Mouse (Mus musculus) thymus, postnatal 10 days (tissue): ENCODE data around the gene Apoh.
A peak's percentile ranks its signal among the peaks of the same experiment; 100 is the strongest.

Source experiments
- DNase-seq, 2 experiments: peaks; one replicate each; pipeline ENCODE4 v3.0.0; 2021; ENCODE audit warnings: low spot score in 2 of 2

The Apoh gene

DNA sequence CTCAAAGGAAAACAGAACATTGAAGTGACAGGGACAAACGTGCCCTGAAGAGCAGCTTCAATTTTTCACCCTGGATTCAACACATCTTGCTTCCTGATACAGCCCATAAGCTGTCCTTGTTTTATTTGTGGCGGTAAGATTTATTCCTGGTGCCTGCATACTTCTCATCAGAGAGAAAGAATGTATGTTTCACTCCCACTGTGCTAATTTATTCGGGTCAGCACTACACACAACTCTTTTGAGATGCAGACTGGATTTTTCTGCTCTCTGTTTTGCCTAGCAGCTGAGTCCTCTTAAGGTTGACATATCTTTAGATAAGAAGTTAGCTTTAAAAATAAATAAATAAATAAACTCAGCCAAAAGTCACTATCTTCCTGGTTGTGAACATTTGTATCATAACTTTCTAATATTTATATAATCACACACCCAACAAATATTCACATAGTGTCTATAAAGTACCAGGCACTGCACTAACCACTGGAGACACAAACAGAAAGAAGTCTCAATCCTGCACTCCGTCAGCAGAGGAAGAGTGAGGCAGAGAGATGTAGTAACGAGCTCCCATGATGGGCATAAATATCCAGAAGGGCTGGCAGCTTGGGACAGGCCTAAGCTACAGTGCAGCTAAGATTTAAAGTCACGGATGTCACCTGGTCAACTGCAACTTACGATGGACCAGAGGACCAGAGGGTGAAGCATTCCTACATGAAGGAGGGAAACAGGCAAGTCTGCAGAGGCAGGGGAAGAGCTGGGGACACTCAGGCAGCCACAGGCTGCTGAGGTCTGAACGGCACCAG, 9.4 kb upstream of the Apoh start:
- DNase-seq, result no peak

DNA sequence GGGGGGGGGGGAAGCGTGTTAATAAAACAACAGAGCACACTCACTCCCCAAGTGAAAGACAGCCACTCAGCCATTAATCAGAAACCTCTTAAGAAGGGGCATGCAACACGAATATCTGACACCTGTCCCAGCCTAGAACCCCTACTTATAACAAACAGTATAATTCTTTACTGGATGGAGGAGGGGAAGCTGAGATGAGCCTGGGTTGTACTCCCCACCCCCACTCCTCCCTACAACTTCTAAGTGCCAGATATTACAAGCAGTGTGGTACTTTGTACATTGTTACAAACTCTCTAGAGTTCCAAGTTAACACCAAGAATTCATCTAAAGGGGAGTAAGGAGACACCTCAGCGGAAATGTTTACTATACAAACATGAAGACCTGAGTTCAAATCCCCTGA, 8.5 kb upstream of the Apoh start:
- DNase-seq, result no peak

DNA sequence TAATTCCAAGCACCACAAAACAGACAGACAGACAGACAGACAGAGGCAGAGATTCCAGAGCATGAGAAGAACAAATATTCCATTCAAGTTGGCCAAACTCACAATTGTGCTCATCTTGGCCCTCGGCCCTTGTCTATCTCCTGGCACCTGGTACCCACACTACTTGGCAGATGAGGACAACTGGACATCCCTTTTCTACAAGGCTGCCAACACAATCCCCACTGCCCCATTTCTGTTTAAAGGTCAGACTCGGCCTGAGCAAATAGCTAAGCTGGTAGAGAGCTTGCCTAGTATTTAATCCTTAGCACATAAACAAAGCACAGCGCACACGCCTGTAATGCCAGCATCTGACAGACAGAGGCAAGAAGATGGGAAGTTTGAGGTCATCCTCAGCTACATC, 7.6 kb upstream of the Apoh start:
- DNase-seq, result no peak

DNA sequence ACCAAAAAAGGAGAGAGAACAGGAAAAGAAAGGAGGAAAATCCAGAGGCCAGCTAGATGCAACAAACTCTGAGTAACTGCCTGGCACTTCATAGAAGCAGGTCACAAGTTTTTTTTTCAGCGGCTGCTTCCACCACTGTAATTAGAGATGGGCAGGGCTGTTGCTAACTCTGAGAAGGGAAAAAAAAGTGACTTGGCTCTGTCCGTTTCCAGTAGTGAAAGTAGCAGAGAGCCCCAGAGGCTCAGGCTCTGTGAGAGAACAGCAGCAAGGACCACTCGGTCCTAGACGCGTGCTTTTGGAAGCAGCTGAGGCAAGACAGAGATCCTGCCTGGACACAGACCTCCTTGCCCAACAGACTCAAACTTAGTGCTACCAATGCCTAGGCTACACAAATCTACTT, 6.7 kb upstream of the Apoh start:
- no peak for DNase-seq

DNA sequence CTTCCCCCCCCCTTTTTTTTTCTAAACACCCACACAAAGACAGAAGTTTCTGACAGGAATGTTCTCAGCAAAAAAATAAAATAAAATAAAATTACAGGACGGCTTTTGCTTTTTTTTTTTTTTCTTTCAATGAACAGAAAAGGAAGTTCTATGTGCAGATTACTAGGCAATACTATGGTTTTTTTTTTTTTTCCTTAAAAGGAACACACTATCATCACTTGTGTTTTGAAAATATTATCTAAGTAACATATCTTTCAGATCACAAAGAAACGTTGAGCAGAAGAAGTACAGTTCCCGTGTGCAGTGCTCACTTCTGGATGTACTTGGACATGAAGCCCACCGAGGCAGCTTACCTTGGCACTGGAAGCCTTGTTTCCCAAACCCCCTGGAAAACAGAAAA, 2.9 kb upstream of the Apoh start:
- DNase-seq, result no peak

DNA sequence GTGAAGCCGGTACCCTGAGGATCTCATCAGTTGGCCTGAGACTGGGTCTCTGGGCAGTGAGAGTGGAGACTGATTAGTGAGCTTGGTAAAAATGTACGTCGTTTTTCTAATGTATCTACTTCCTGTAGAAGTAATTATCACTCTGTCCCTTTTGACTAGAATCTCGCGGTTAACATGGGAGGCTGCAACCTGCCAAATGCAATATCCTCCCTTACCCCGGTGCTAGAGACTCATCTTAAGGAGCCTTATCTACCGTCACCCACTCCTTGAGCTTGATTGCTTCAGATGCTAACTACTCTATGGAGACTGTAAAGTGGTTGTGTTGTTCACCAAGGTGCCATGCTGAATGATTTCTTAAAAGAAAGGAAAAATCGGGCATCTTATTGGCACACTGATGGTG, 1.4 kb upstream of the Apoh start:
- DNase-seq, result peak in 1 of 2 experiments; percentile 20

DNA sequence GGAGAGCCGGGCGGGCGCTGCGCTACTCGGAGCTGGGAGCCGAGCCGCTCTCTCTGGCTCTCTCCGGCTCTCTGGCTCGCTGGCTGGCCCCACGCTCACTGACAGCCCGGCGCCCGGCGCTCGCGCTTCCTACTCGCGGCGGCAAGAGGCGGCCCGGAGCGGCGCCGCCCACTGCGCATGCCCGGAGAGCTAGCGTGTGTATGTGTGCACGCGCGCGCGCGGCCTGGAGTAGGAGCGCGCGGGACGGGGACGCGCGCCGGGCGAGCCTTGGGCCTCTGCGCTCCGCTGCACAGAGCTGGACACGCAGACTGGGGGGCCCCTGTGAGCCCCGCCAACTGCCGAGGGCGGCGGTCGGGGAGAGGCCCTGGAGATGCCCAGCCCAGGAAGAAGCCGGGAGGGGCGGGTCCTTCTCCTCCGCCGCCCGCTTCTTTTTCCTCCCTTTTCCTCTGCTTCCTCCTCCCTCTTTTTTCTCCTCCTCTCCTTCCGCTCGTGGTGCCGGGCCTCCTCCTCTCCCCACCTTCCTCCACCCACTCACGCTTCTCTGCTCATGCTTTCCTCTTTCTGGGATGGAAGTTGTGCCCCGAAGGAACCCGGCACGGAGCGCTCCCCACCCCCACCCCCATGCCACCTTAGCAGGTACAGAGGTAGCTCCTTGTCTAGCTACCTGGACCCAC, 772 bp downstream of the Apoh start, which contains the start of gene Prkca:
Gene Prkca, minus strand, starts transcription at position 140 of the 674 bp plus-strand sequence.
- peak; percentile 85 to 96 for DNase-seq

DNA sequence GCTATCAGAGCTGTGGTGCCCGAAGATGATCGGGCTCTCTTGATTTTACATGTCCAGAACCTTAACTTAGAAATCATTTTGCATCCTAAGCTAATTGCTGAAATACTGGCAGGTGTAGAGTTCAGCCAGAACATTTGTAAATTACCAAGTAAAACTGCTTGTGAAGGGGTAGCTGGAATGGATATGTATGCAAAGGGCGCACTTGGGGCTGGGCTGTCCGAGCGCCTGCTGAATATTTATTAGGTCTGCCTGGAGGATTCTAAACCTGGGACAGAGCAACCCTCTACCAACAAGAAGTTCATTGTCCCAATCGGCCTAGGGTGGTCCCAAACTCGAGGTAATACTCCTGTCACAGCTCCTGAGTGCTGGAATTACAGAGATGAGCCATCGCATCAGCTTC, 1.6 kb downstream of the Apoh start:
- no peak for DNase-seq

DNA sequence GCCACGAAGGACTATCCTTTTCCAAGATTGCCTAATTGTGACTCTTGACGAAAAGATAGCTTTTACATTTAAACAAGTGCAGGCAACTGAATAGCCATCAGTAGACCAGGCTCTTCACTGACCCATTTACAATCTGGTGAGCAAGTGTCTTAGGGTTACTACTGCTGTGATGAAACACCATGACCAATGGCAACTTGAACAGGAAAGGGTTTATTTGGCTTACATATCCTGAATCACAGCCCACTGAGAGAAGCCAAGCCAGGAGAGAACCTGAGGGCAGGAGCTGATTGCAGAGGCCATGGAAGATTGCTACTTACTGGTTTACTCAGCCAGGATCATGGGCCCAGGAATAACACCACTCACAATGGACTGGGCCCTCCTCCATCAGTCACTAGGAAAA, 2.2 kb downstream of the Apoh start:
- DNase-seq, result no peak

DNA sequence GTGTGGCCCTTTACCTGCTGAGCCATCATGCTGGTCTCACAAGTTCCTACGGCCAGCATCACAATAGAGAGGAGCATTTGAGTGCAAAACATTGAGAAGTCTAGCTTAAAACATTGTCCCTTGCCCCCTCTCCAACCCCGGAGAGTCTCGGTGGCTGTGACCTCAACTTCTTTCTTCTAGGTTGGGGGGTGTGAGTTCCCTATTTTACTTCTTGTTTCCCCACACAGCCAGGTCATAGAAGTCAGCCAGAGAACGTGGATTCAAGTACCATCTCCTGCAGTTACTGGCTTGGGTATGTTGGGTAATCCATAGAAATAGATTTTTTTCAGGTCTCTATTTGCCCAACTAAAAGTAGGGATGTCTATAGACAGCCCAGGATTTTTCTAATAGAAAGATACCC, 7.6 kb downstream of the Apoh start:
- no peak for DNase-seq

DNA sequence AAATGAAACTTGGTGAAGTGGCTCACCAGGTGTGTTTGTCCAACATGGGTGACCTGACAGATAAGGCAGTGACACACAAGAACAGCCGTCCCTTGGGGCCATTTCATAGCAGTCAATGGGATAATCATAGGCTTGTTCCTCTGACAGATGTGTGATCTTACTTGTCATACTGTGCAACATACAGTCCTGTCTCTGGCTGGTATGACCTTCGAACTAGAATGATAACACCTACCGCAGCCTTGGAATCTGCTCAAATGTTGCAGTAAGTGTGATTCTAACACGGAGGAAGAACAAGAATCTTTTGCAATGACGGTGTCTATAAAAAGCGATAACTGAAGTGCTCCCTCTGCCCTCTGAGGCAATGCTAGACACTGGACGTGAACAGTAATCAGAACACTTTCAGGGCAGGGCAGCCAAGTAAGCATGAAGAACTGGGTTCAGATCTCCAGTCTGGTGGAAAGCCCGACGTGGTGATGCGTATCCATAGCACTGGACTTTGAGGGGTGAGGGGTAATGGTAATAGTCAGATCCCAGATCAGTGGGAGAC, 9.8 kb downstream of the Apoh start:
- DNase-seq, result no peak

DNA sequence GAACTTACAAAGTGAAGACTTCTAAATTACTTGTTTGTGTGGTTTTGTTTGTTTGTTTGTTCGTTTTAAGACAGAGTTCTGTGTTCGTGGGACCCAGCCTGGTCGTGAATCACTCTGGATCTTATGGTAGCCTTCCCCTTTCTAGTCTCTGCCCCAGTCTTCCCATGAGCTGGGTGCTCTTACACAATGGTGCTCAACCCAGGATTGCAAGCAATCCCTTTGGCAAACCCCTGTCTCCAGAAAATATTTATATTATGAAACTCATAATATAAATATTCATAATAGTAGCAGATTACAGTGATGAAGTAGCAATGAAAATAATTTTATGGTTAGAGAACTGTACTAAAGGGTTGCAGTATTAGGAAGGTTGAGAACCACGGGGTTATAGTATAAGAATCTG, 12.9 kb downstream of the Apoh start:
- DNase-seq, result no peak

DNA sequence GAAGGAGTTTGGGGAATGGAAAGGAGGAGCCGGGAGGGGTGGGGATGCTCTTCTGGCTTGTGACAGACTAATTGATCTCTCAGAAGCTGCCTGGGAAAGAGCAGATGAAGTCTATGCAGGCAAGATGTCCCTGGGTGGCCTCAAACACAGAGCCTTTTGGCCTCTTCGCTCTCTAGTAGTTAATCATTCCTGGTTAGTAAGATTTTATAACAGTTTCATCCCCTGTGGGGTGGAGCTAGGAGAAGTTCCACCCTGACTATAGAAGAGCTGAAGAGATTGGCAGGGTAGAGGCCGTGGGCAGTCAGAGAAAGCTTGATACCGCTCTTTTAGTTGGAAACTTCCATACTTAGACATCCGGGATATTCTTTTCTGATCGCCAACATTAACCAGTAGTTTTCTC, 15.8 kb downstream of the Apoh start:
- DNase-seq, result no peak

DNA sequence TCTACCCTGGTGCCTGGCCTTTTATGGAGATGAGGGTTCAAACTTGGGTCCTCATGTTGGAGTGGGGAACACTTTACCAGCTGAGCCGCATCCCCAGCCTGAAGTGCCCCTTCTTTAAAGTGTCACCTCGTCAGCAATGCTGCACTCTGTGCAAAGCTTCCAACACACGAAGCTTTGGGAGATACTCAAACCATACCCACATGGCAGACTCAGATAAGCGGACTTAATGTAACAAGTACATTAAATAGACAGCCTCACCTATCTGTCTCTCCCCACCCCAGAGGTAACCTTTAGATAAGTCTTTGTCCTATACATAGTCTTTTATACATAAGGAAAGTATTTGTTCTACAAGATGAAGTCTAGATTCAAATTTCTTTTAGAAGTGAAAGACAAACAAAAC, 17.8 kb downstream of the Apoh start:
- no peak for DNase-seq

DNA sequence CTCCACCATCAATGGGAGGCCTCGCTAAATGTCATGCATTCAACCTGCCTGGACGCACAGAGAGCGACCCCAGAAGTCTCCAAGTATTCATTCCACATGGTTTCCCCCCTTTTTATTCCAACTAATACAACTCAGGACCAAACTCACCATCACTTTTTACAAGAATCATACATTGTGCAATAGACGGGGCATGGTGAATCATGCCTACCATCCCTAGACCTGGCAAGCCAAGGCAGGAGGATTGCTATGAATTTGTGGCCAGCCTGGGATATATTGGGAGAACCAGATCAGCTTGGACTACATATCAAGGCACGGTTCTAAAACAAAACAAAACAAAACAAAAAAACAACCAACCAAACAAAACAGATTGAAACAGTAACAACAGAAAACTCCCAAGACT, 19.8 kb downstream of the Apoh start:
- DNase-seq, result no peak

DNA sequence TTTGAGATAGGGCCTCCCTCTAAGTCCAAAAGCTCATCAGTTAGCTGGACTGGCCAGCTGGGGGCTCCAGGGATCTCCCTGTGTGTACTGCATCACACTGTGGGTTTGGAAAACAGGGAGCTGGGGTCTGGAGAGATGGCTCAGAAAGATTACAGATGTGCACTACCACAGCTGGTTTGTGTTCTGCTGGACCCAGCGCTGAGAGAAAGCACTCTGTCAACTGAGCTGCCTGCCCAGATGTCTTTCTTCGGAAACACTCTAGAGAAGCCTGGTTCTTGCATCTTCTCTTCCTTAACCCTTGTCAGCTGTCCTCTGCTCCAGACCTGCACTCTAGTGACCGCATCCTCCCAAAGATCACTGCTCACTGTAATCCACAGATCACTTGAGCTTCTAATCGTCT, 20.8 kb downstream of the Apoh start:
- no peak for DNase-seq

DNA sequence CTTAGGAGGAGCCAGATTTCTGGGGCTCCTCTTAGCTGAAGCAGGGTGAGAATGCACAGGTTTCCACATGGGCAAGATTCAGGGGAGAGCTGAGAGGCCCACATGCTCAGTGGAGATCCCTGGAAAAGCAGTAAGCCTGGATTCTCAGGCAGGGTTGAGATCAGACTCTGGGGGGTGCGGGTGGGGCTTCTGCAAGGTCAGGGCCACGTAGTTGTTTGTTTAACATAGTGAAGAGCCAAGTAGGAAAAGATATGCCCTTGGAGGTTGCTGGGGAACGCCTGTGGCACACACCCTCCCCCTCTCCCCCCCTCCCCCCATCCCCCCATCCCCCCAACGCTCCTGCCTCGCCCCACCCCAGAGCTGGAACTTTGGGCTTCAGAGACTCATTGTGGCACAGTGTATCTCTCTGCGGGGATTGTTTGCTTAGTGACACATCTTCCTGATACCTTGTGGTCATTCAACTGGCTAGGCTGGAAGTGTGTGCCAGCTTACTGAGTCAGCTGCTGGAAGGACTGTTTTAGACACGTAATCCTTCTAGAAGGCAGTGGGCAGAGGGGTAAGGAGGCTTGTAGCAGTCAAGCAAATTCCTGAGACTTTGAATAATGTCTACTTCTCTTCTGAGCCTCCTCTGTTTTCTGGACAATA, 21.9 kb downstream of the Apoh start:
- no peak for DNase-seq

DNA sequence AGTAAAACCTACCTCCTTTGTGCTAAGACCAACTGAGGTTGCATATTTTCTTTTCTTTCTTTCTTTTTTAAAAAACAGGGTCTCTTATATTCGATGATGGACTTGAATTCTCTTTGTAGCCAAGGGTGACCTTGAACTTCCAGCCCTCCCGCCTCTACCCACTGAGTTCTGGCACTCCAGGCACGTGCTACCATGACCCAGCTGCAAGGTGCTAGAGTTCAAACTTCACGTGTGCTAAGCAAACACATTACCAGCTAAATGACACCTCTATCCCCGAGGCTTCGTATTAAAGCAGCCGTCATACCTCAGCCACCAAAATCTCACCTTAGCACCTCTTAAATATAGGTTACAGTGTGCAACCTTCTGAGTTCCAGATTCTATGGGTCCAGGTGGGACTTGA, 22.4 kb downstream of the Apoh start:
- DNase-seq, result no peak

DNA sequence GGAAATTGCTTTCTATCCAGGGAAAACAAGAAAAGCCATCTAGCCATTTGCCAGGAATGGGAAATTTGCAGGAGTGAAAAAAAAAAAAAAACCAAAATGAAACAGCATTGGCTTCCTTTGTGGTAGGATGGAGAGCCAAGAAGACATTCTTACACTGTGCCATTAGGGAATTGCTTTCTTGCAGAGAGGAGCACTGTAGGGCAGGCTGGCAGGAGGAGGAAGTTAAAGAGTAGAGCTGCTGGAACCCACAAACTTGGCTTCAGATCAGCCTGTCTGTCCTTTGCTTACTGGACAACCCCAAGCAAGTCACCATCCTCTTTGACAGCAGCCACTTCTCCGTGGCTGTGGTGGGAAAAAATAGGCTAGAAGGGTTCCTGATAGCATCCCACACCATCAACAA, 23.9 kb downstream of the Apoh start:
- no peak for DNase-seq

DNA sequence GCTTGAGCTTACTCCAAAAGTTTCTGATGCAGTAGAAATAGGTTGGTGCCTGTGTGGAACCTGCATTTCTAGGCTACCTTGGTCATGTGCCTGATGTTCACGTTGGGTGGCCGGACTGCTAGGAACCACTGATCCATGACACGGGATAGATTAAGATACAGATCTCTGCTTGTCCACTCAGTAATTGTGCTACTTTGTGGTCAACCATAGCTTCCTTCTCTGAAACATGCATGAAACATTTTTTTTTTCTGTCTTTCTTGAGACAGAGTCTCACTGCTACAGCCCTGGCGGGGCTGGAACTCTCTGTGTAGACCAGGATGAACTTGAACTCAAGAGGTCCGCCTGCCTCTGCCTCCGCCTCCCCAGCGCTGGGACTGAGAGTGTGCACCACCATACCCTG, 33.7 kb downstream of the Apoh start:
- no peak for DNase-seq

DNA sequence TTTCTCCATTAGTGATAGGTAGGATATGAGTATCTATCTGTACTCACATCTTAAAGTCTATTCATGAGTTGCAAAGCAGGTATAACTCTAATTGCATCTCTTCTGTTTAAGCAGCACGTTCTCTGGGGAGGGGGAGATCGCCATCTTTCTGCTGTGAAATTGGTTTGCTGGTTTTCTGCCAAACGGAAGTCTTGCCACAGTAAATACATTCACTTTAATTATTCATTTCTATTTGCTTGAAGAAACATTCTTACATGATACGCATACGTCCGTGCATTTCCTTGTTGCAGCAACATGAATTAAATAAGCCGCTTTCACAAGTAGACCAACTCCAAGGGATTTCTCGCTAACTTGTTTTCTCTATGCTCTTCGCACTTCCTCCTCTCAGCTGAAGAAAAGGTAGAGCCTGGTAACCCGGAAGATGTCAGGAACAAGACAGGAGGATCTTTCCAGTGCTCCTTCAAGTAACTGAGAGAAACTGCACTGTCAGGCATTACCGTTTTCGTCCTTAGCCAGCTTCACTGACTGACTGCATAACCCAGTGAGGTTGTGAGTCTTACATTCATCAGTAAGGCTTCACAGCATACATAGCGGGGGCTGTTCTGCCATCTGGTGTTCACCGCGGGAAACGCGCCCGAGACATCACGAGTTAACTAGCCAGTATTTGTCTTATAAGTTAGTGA, 34.7 kb downstream of the Apoh start:
- peak; percentile 40 to 75 for DNase-seq

DNA sequence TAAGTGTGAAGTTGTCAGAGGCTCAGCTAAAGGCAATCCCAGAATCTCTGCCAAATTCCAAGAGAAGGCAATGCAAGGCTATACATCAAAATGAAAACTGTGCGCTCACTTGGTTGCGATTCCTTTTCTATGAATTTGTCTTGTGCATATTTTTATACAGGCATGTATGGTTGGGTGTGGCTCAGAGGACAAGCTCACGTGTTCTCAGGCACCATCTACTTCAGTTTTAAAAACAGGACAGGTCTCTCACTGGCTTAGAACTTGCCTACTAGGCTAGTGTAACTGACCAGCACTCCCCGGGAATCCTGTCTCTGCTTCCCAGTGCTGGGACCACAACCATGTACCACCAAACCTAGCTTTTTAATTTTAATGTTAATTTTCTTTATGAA, 35.2 kb downstream of the Apoh start:
- DNase-seq, result no peak
